8 mouse cellular contexts compared by ENCODE assay signal in genomic region chr15:79604990-79605665, GRCm38 (mm10). TPM values are rescaled to one million over a fixed set of nuclear protein-coding genes. Genes with fewer than 3 reads are reported as not detected.
DNase-seq lines count a peak whose midpoint lies in the region; ATAC-seq lines count a peak whose summit lies in the region.

TSS of gene Dmc1 (minus strand) at chr15:79605109.

- DNase-seq in CD4-positive helper T cell, adult 2 months (ENCODE audit: low read depth, low spot score), result peak; percentile 21
- DNase-seq in ZHBTc4 (ENCODE audit: low read depth, low spot score), result peak; percentile 92
- peak; percentile 22 for DNase-seq in liver, embryonic 13.5 days
- DNase-seq in naive thymus-derived CD4-positive, alpha-beta T cell, adult 2 months (ENCODE audit: low read depth), result peak; percentile 17
- peak; percentile 58 for DNase-seq in thymus, postnatal 25 days
- DNase-seq in cerebellum, adult 8-10 months, result no peak

- peaks cover 10% of the 10 kb centered on the region; the same call in 1 of the 2 replicates for H3K4me1 ChIP-seq in forebrain, embryonic 13.5 days
- H3K4me1 ChIP-seq in hindbrain, embryonic 13.5 days (replicated peaks), result peaks cover 12% of the 10 kb centered on the region
- H3K4me1 ChIP-seq in liver, embryonic 13.5 days (replicated peaks), result peaks cover 11% of the 10 kb centered on the region

- peak within 1 kb of the TSS; percentile 47 for H3K4me2 ChIP-seq in forebrain, embryonic 13.5 days
- H3K4me2 ChIP-seq in hindbrain, embryonic 13.5 days, result peak within 1 kb of the TSS; percentile 41
- peak within 1 kb of the TSS; percentile 48 for H3K4me2 ChIP-seq in liver, embryonic 13.5 days

- peak within 1 kb of the TSS; percentile 26 for H3K4me3 ChIP-seq in forebrain, embryonic 13.5 days
- peak within 1 kb of the TSS; percentile 28 for H3K4me3 ChIP-seq in hindbrain, embryonic 13.5 days
- peak within 1 kb of the TSS; percentile 35 for H3K4me3 ChIP-seq in liver, embryonic 13.5 days (replicated peaks)

- peak within 1 kb of the TSS; percentile 48; the same call in 1 of the 2 replicates for H3K9ac ChIP-seq in forebrain, embryonic 13.5 days
- peak within 1 kb of the TSS; percentile 35; the same call in 1 of the 2 replicates for H3K9ac ChIP-seq in hindbrain, embryonic 13.5 days
- H3K9ac ChIP-seq in liver, embryonic 13.5 days, result no peak within 1 kb of the TSS

- ATAC-seq in forebrain, embryonic 13.5 days, result no peak
- no peak for ATAC-seq in hindbrain, embryonic 13.5 days (ENCODE audit: low FRiP score)
- ATAC-seq in liver, embryonic 13.5 days (ENCODE audit: low read depth), result no peak

- H3K36me3 ChIP-seq in forebrain, embryonic 13.5 days (ENCODE audit: poor library complexity, severe bottlenecking), result peaks cover 1% of the 10 kb centered on the region
- H3K36me3 ChIP-seq in hindbrain, embryonic 13.5 days, result 0 out of 2 replicates have a peak, but pooled peaks cover 10% of the 10 kb centered on the region
- no peaks in the 10 kb centered on the region for H3K36me3 ChIP-seq in liver, embryonic 13.5 days

- no peak within 1 kb of the TSS for H3K27ac ChIP-seq in forebrain, embryonic 13.5 days
- no peak within 1 kb of the TSS for H3K27ac ChIP-seq in hindbrain, embryonic 13.5 days
- no peak within 1 kb of the TSS for H3K27ac ChIP-seq in liver, embryonic 13.5 days

- H3K27me3 ChIP-seq in forebrain, embryonic 13.5 days, result peaks cover 9% of the 10 kb centered on the region; the same call in 1 of the 2 replicates
- peaks cover 17% of the 10 kb centered on the region for H3K27me3 ChIP-seq in hindbrain, embryonic 13.5 days
- H3K27me3 ChIP-seq in liver, embryonic 13.5 days, result peaks cover 24% of the 10 kb centered on the region

- no peaks in the 10 kb centered on the region for H3K9me3 ChIP-seq in forebrain, embryonic 13.5 days (replicated peaks)
- H3K9me3 ChIP-seq in hindbrain, embryonic 13.5 days, result no peaks in the 10 kb centered on the region
- H3K9me3 ChIP-seq in liver, embryonic 13.5 days (replicated peaks), result 0 out of 2 replicates have a peak, but pooled peaks cover 6% of the 10 kb centered on the region

- WGBS in forebrain, embryonic 13.5 days, result 11% methylated on average over 37 of the region's 37 CpGs
- WGBS in hindbrain, embryonic 13.5 days, result 12% methylated on average over 37 of the region's 37 CpGs
- 9% methylated on average over 37 of the region's 37 CpGs for WGBS in liver, embryonic 13.5 days (ENCODE audit: insufficient replicate concordance)

RNA-seq across cellular contexts. Expression of gene Dmc1, which starts in this region (rescaled TPM):
- polyA plus RNA-seq in forebrain, embryonic 13.5 days (2015; fragmentation: Nextera tagmentation; extraction: Ambion mirVana), result 1.4 and 1.5 TPM in 2 replicates
- 0.82 and 1.00 TPM in 2 replicates for polyA plus RNA-seq in hindbrain, embryonic 13.5 days (2015; fragmentation: Nextera tagmentation; extraction: Ambion mirVana)
- 0.22 and 0.40 TPM in 2 replicates for polyA plus RNA-seq in liver, embryonic 13.5 days (2015; fragmentation: Nextera tagmentation; extraction: Ambion mirVana)

Comparison
In these comparisons a context has a peak if more than half of its experiments do, and no peak if none do; other contexts are left out.
1. Peak in DNase-seq, H3K4me3 ChIP-seq and H3K4me2 ChIP-seq in liver, embryonic 13.5 days; RNA of the gene not detected or under 1 TPM.